In the genomic region with DNA sequence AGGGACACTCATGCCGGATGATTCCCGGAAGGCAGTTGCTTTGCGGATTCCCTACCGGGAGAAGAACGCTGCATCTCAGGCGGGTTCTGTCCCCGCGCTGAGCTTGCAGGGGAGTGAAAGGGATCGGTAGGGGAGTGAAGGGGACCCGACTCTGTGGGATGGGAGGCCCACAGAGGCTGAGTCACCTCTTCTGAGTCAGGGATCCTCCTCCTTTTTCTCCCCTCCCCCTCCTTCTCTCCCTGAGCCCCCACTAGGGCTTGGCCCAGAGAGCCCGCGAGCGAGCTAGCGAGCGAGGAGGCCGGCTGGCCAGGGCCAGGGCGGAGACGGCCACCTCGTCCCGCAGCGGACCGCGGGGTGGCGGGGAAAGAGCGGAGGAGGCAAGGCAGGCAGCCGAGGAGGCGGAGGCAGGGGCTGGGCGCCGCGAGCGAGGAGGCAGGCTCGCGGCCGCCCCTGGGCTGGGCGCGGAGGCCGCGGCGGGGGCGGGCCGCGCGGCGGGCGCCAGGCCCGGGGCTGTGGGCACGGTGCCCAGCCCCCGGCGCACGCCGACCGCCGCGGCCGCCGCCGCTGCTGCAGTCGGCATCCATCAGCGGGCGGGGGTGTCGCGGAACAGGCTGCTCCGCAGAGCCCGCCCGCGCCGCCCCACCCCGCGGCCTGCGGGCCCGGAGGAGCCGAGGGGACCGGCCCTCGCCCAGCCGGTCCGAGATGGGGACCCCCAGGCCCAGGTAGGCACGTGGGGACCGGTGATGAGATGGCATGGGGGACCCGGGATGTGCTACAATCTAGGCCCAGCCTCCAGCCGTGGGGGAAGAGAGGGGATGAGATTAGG, we compare ENCODE assay signal across 8 mouse cellular contexts. TPM values are rescaled to one million over a fixed set of nuclear protein-coding genes. Genes with fewer than 3 reads are reported as not detected.
A peak's percentile ranks its signal among the peaks of the same experiment; 100 is the strongest.
DNase-seq lines count a peak whose midpoint lies in the region; ATAC-seq and TF ChIP-seq lines count a peak whose summit lies in the region.

No protein-coding gene starts in this region.

- 0 out of 2 replicates have a peak, but pooled peaks have one; percentile 24 for TF ChIP-seq POLR2A in brain, embryonic 14.5 days (IDR thresholded peaks at IDR 0.05; ENCODE audit: borderline replicate concordance, extremely low read depth, insufficient read depth, insufficient read length, poor library complexity, severe bottlenecking)

- peak; percentile 73 for ATAC-seq in forebrain, embryonic 11.5 days (replicated peaks; ENCODE audit: low FRiP score)
- peak; percentile 73 for ATAC-seq in neural tube, embryonic 13.5 days (ENCODE audit: low read depth)

- peak overlapping the region; percentile 68 for H3K4me3 ChIP-seq in forebrain, embryonic 11.5 days (ENCODE audit: low read depth, low read length)
- H3K4me3 ChIP-seq in neural tube, embryonic 13.5 days: peak overlapping the region; percentile 66

- H3K9ac ChIP-seq in forebrain, embryonic 11.5 days (ENCODE audit: low read length): peak overlapping the region; percentile 88
- H3K9ac ChIP-seq in neural tube, embryonic 13.5 days: peak overlapping the region; percentile 94

- no peaks in the 10 kb centered on the region for H3K9me3 ChIP-seq in forebrain, embryonic 11.5 days (ENCODE audit: control insufficient read depth, low read length)
- H3K9me3 ChIP-seq in neural tube, embryonic 13.5 days: no peaks in the 10 kb centered on the region

- H3K27me3 ChIP-seq in forebrain, embryonic 11.5 days (ENCODE audit: control insufficient read depth, insufficient read depth, low read length): no peaks in the 10 kb centered on the region
- no peaks in the 10 kb centered on the region for H3K27me3 ChIP-seq in neural tube, embryonic 13.5 days

- H3K27ac ChIP-seq in forebrain, embryonic 11.5 days (ENCODE audit: low read depth, low read length): peak overlapping the region; percentile 18; the same call in 1 of the 2 replicates
- peak overlapping the region; percentile 79 for H3K27ac ChIP-seq in neural tube, embryonic 13.5 days (replicated peaks)

- H3K36me3 ChIP-seq in forebrain, embryonic 11.5 days (ENCODE audit: control insufficient read depth, insufficient read depth, low read length): no peaks in the 10 kb centered on the region
- no peaks in the 10 kb centered on the region for H3K36me3 ChIP-seq in neural tube, embryonic 13.5 days

- DNase-seq in ES-CJ7 (ENCODE audit: low read depth, low spot score): peak; percentile 23
- peak; percentile 81 for DNase-seq in brain, embryonic 14.5 days (ENCODE audit: low read depth)
- DNase-seq in forebrain, embryonic 11.5 days (ENCODE audit: low spot score): peak; percentile 84
- DNase-seq in heart, postnatal 25 days (ENCODE audit: low spot score): peak; percentile 61
- peak; percentile 61 to 80 for DNase-seq in layer of hippocampus, adult 18-20 months (ENCODE audit: low spot score in 2 of 2)
- peak; percentile 65 to 72 for DNase-seq in lung, adult 18-20 months
- peak; percentile 17 for DNase-seq in thymus, postnatal 25 days

- intact Hi-C loops in heart, postnatal 25 days (cut with DNase I): no loop called here

- H3K4me1 ChIP-seq in forebrain, embryonic 11.5 days (replicated peaks; ENCODE audit: control insufficient read depth, insufficient read depth, low read length): peaks cover 3% of the 10 kb centered on the region; the same call in 1 of the 2 replicates
- peaks cover 50% of the 10 kb centered on the region for H3K4me1 ChIP-seq in neural tube, embryonic 13.5 days (replicated peaks)

- peak overlapping the region; percentile 97 for H3K4me2 ChIP-seq in forebrain, embryonic 11.5 days (ENCODE audit: low read depth, low read length, severe bottlenecking)
- H3K4me2 ChIP-seq in neural tube, embryonic 13.5 days: peak overlapping the region; percentile 97

- no peak for TF ChIP-seq CTCF in brain, embryonic 14.5 days (IDR thresholded peaks at IDR 0.05; ENCODE audit: borderline replicate concordance, extremely low read depth, insufficient read depth, insufficient read length)

- under 1% methylated on average over 63 of the region's 80 CpGs for WGBS in forebrain, embryonic 11.5 days
- WGBS in neural tube, embryonic 13.5 days: under 1% methylated on average over 59 of the region's 80 CpGs

RNA-seq across cellular contexts. Expression of gene Epb41l1, which starts 54.8 kb away (rescaled TPM):
- 65.2 and 99.5 TPM in 2 replicates for polyA plus RNA-seq in brain, embryonic 14.5 days (2012; rRNA removed)
- 3.1 and 3.6 TPM in 2 replicates for polyA plus RNA-seq in forebrain, embryonic 11.5 days (2014; fragmentation: Nextera tagmentation; extraction: Ambion mirVana)
- 1 to 10 TPM; 7.0 to 7.3 TPM for total RNA-seq in heart, postnatal 25 days (2021)
- total RNA-seq in layer of hippocampus, adult 18-20 months (2021): 100 to 1,000 TPM; 338 to 343 TPM
- polyA plus RNA-seq in neural tube, embryonic 13.5 days (2015; fragmentation: Nextera tagmentation; extraction: Ambion mirVana): 7.8 and 9.4 TPM in 2 replicates

Comparison
In these comparisons a context has a peak if more than half of its experiments do, and no peak if none do; other contexts are left out.
1. Peak in every context shown above with its lines: DNase-seq, ATAC-seq, H3K4me3 ChIP-seq and H3K27ac ChIP-seq.
2. DNase-seq: peak in every context shown above with its lines; median percentile 84 in forebrain, embryonic 11.5 days; 81 in brain, embryonic 14.5 days; 70 in layer of hippocampus, adult 18-20 months; 68 in lung, adult 18-20 months; 61 in heart, postnatal 25 days; 23 in ES-CJ7; 17 in thymus, postnatal 25 days.